Mouse (Mus musculus) naive thymus-derived CD4-positive, alpha-beta T cell, adult 2 months (primary cell): ENCODE data around the gene Git2.

ENCODE experiments used
- DNase-seq: peaks from one replicate; pipeline ENCODE4 v3.0.0-alpha.2; 2011; ENCODE audit warnings: low read depth

Gene Git2

GRCm38 (mm10) chr5:114686726-114687210 is 88.5 kb downstream of the Git2 start:
- no peak for DNase-seq

DNA sequence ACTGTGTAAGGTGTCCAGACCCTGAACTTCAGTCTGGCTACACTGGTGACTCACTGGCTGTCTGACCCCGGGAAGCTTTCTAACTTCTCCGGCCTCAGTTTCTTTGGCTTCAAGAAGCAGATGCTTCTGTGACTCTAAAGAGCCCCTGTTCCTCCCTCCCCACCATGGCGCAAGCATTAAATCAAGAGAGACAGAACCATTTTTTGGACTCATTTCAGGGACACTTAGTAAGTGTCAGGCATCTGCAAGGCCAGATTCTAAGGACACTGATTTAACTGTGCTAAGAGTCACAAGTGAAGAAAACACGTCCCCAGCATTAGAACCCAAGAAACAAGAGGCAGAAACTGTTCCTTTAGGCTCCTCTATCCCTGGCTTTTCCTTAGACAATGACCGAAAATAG is 89.3 kb downstream of the Git2 start:
- no peak for DNase-seq

- DNase-seq, result no peak
Measured at GRCm38 (mm10) chr5:114681717-114682116, 93.6 kb downstream of the Git2 start.

GRCm38 (mm10) chr5:114680676-114681285 is 94.5 kb downstream of the Git2 start:
- peak; percentile 80 for DNase-seq

DNA sequence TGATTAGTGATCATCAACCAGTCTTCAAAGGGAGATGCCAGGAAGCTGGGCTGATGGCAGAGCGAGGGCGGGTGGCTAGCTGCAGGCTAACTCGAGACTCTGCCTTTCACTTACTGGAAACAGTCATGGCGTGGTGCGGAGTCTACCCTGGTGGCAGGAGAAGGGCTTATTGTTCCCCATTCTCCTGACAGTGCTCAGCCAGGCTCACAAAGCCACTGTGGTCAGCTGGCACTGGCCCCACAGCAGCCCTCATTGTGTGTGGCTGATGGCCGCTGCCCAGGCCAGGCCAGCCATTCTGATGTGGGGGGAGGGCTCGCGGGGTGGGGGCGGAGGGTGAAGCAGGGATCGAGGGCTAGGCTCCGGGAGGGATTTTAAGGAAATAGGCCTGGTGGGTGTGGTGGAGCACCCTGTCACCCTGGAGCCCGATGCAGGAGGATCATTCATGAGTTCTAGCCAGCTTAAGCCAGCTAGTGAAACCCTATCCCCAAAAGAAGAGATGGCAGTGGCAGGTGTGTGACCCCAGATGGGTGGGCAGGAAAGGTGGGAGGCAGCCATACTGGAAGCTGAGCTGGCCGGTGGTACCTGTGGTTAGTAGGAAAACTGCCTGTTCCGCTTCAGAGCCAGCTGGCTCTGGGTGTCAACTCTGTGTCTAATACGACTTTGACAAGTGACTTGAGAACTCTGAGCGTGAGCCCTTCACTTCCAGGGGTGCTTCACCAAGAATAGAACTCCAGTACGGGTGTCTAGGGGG is 95.3 kb downstream of the Git2 start:
- DNase-seq, result peak; percentile 45
